Mouse (Mus musculus): Measurements from ENCODE around the gene Ccdc96.

DNA sequence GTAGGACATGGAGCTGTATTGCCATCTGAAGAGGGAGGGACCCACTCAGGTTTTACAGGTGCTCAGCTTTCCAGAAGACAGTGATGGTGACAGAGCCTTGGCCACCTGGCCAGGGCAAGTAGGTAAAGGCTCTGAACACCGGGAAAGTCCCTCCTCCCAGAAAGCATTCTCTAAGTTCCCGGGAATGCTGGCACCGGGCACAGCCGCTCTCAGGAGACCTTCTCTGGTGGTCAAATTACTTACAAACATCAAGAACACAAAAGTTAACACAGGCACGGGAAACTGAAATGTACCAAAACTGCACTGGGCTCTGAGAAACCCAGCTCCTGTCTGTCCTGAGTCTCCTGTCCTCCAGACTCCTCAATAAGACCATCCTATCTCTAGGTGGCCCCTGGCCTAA lies 45.3 kb downstream of the Ccdc96 start:
- TF ChIP-seq CTCF (IDR thresholded peaks at IDR 0.05; ENCODE audit: insufficient read depth, low read depth, low read length) (no peak), POLR2A (IDR thresholded peaks at IDR 0.05; ENCODE audit: insufficient read depth, low read depth, low read length) (no peak)

Data from olfactory bulb, adult 2 months (tissue).